Mouse (Mus musculus) left cerebral cortex, adult 18-20 months (tissue): ENCODE data around the gene Msl3l2. TPM values are rescaled to one million over a fixed set of nuclear protein-coding genes. Genes with fewer than 3 reads are reported as not detected.

Source experiments
- total RNA-seq, 2 experiments: library from RNA; stranded (reverse); gene quantifications; 2 replicates each; pipeline ENCODE4 v1.2.3; 2021

Gene Msl3l2
- total RNA-seq, 2 experiments from 2014 or later: 14.1 to 14.4 TPM

Other genes with a start within 250 kb of the Msl3l2 start
- 1 to 10 TPM; 8.0 to 8.1 TPM for gene Tbc1d32, start 121.8 kb downstream of the Msl3l2 start, total RNA-seq